Mouse (Mus musculus) stomach, embryonic 14.5 days (tissue): ENCODE data around the gene Olfr419. TPM values are rescaled to one million over a fixed set of nuclear protein-coding genes. Genes with fewer than 3 reads are reported as not detected.

Source experiments
- ATAC-seq: fragments of 200-750 bp; cut with Nextera tagmentation; 2 replicates; pipeline ENCODE4 v1.8.0; 2017; ENCODE audit warnings: low read depth, moderate TSS enrichment; ENCODE audit not compliant: insufficient number of reproducible peaks, insufficient read depth, low FRiP score
- H3K27ac ChIP-seq: fragments of 300-500 bp; sonication (generic); 2 replicates; pipeline ENCODE4 v1.5.1; 2014; ENCODE audit warnings: mild to moderate bottlenecking, low read length, moderate library complexity, mixed read lengths
- H3K27me3 ChIP-seq: fragments of 300-500 bp; sonication (generic); 2 replicates; pipeline ENCODE4 v1.6.1; 2014; ENCODE audit warnings: low read length, control low read depth, mixed read lengths; ENCODE audit not compliant: control insufficient read depth, insufficient read depth
- H3K36me3 ChIP-seq: fragments of 300-500 bp; sonication (generic); 2 replicates; pipeline ENCODE4 v1.6.1; 2014; ENCODE audit warnings: mild to moderate bottlenecking, control low read depth, low read length, moderate library complexity, mixed read lengths; ENCODE audit not compliant: control insufficient read depth, insufficient read depth
- H3K4me1 ChIP-seq: fragments of 300-500 bp; sonication (generic); 2 replicates; pipeline ENCODE4 v1.6.1; 2014; ENCODE audit warnings: low read length, control low read depth, mixed read lengths; ENCODE audit not compliant: control insufficient read depth, insufficient read depth
- H3K4me2 ChIP-seq: fragments of 300-500 bp; sonication (generic); replicated peaks from 2 replicates; pipeline ENCODE4 v1.6.1; 2014; ENCODE audit warnings: low read depth, low read length, control low read depth
- H3K4me3 ChIP-seq: fragments of 300-500 bp; sonication (generic); 2 replicates; pipeline ENCODE4 v1.5.1; 2014; ENCODE audit warnings: low read depth, low read length, control low read depth
- H3K9ac ChIP-seq: fragments of 300-500 bp; sonication (generic); replicated peaks from 2 replicates; pipeline ENCODE4 v1.6.1; 2014; ENCODE audit warnings: low read depth, mild to moderate bottlenecking, control low read depth, low read length, moderate library complexity, mixed read lengths
- H3K9me3 ChIP-seq: fragments of 300-500 bp; sonication (generic); 2 replicates; pipeline ENCODE4 v1.6.1; 2016; ENCODE audit warnings: low read depth, low read length, control low read depth; ENCODE audit not compliant: control insufficient read depth
- WGBS: fragments of 180-500 bp; shearing (Covaris S2); extraction: QIAGEN DNeasy Blood & Tissue Kit; methylation state at CpG from one replicate; pipeline ENCODE4 v1.1.7; 2014; 5-methylcytosine and 5-hydroxymethylcytosine counted together
- polyA plus RNA-seq: library from polyadenylated mRNA; unstranded; fragments of >200 nt; fragmentation: Nextera tagmentation; extraction: Ambion mirVana; gene quantifications from 2 replicates; pipeline ENCODE4 v1.2.1, GENCODE M21; 2014

Olfr419 gene
- polyA plus RNA-seq, 1 experiment from 2014 or later = not detected

- no peak overlapping the region for H3K27ac ChIP-seq
- no peak for ATAC-seq
Measured at GRCm38 (mm10) chr1:174216528-174217204, 35.2 kb downstream of the Olfr419 start.

GRCm38 (mm10) chr1:174215270-174216038 lies 36.4 kb downstream of the Olfr419 start:
- Histone ChIP-seq H3K27ac (no peak overlapping the region), H3K27me3 (no peaks in the 10 kb centered on the region), H3K9ac (no peak overlapping the region), H3K36me3 (no peaks in the 10 kb centered on the region), H3K9me3 (no peaks in the 10 kb centered on the region), H3K4me3 (no peak overlapping the region), H3K4me1 (no peaks in the 10 kb centered on the region), H3K4me2 (no peak overlapping the region)
- no peak for ATAC-seq
- 57% methylated on average over 8 of the region's 8 CpGs for WGBS

More at GRCm38 (mm10) chr1:174216528-174217204, 35.2 kb downstream of the Olfr419 start:
- H3K27me3 ChIP-seq = no peaks in the 10 kb centered on the region
- no peaks in the 10 kb centered on the region for H3K36me3 ChIP-seq
- no peaks in the 10 kb centered on the region for H3K9me3 ChIP-seq
- no peak overlapping the region for H3K4me2 ChIP-seq
- H3K9ac ChIP-seq = no peak overlapping the region
- no peaks in the 10 kb centered on the region for H3K4me1 ChIP-seq
- H3K4me3 ChIP-seq = no peak overlapping the region
- 80% methylated on average over 7 of the region's 8 CpGs for WGBS

GRCm38 (mm10) chr1:174212286-174212685 lies 39.6 kb downstream of the Olfr419 start:
- Histone ChIP-seq H3K36me3 (no peaks in the 10 kb centered on the region), H3K4me3 (no peak overlapping the region), H3K4me2 (no peak overlapping the region), H3K27me3 (no peaks in the 10 kb centered on the region), H3K4me1 (no peaks in the 10 kb centered on the region), H3K9ac (no peak overlapping the region), H3K27ac (no peak overlapping the region), H3K9me3 (no peaks in the 10 kb centered on the region)
- WGBS = 78% methylated on average over 5 of the region's 5 CpGs
- no peak for ATAC-seq

- Histone ChIP-seq H3K27ac (no peak overlapping the region), H3K4me3 (no peak overlapping the region), H3K27me3 (no peaks in the 10 kb centered on the region), H3K4me2 (no peak overlapping the region), H3K36me3 (no peaks in the 10 kb centered on the region), H3K9me3 (no peaks in the 10 kb centered on the region), H3K9ac (no peak overlapping the region), H3K4me1 (no peaks in the 10 kb centered on the region)
- WGBS = 70% methylated on average over 7 of the region's 7 CpGs
- no peak for ATAC-seq
Measured at GRCm38 (mm10) chr1:174204699-174205098, 47.2 kb downstream of the Olfr419 start.

Other genes starting within 250 kb of the Olfr419 start
- gene Ifi205, start 220.3 kb downstream of the Olfr419 start, polyA plus RNA-seq = 0.36 TPM in 1 of 2 replicates, not detected in the other
- not detected in 2 replicates for gene Olfr433, start 211.4 kb downstream of the Olfr419 start, polyA plus RNA-seq
- not detected in 2 replicates for gene Olfr432, start 202.9 kb downstream of the Olfr419 start, polyA plus RNA-seq
- not detected in 2 replicates for gene Olfr430, start 185.5 kb downstream of the Olfr419 start, polyA plus RNA-seq
- gene Olfr429, start 167.7 kb downstream of the Olfr419 start, polyA plus RNA-seq = not detected in 2 replicates
- gene Olfr427, start 155.2 kb downstream of the Olfr419 start, polyA plus RNA-seq = not detected in 2 replicates
- not detected in 2 replicates for gene Olfr231, start 130.9 kb downstream of the Olfr419 start, polyA plus RNA-seq
- not detected in 2 replicates for gene Olfr424, start 120.5 kb downstream of the Olfr419 start, polyA plus RNA-seq
- gene Olfr420, start 96.4 kb downstream of the Olfr419 start, polyA plus RNA-seq = not detected in 2 replicates
- 0.27 and 0.38 TPM in 2 replicates for gene Spta1, start 79.3 kb downstream of the Olfr419 start, polyA plus RNA-seq
- gene Mptx1, start 78.5 kb upstream of the Olfr419 start, polyA plus RNA-seq = not detected in 2 replicates
- gene Olfr417, start 113.1 kb upstream of the Olfr419 start, polyA plus RNA-seq = not detected in 2 replicates
- gene Olfr248, start 139.0 kb upstream of the Olfr419 start, polyA plus RNA-seq = not detected in 2 replicates
- gene Olfr414, start 172.0 kb upstream of the Olfr419 start, polyA plus RNA-seq = not detected in 2 replicates
- not detected in 2 replicates for gene Olfr220, start 190.0 kb upstream of the Olfr419 start, polyA plus RNA-seq
- 2.3 and 2.8 TPM in 2 replicates for gene Fmn2, start 249.8 kb upstream of the Olfr419 start, polyA plus RNA-seq